Mouse (Mus musculus) adipocyte (in vitro differentiated cells): ENCODE results near the gene Gm13277.
"Not testable (repeated sequence)": the region's sequence is repeated elsewhere in the genome, so short reads cannot be mapped to it uniquely, and the experiment has no call there.

Experiments
- DNase-seq: peaks from one replicate; pipeline ENCODE4 v3.0.0-alpha.2; 2016; ENCODE audit warnings: low spot score

The Gm13277 gene

GRCm38 (mm10) chr4:88785409-88785808 is 3.0 kb upstream of the Gm13277 start, which contains the start of gene Gm13276:
Gene Gm13276 (plus strand): TSS chr4:88785709.
- not testable (repeated sequence) for DNase-seq

GRCm38 (mm10) chr4:88791250-88791649 is 2.8 kb downstream of the Gm13277 start, which contains the start of gene Gm13278:
Gene Gm13278 (plus strand): TSS chr4:88791550.
- DNase-seq = not testable (repeated sequence)

- not testable (repeated sequence) for DNase-seq
These were observed 5.7 kb downstream of the Gm13277 start, which contains the start of gene Gm13275 for GRCm38 (mm10) chr4:88793936-88794675. Gene Gm13275 (plus strand): TSS chr4:88794487.

GRCm38 (mm10) chr4:88797097-88797496 is 8.7 kb downstream of the Gm13277 start, which contains the start of gene Gm13279:
Gene Gm13279 (plus strand): TSS chr4:88797397.
- DNase-seq = not testable (repeated sequence)

GRCm38 (mm10) chr4:88799365-88799764 is 10.9 kb downstream of the Gm13277 start, which contains the start of gene Gm13285:
Gene Gm13285 (plus strand): TSS chr4:88799665.
- DNase-seq = not testable (repeated sequence)

- DNase-seq = not testable (repeated sequence)
These were observed 14.5 kb downstream of the Gm13277 start, which contains the start of gene Gm13287 for GRCm38 (mm10) chr4:88802954-88803353. Gene Gm13287 (plus strand): TSS chr4:88803254.

GRCm38 (mm10) chr4:88805231-88805630 is 16.8 kb downstream of the Gm13277 start, which contains the start of gene Gm13288:
Gene Gm13288 (plus strand): TSS chr4:88805531.
- DNase-seq = not testable (repeated sequence)

GRCm38 (mm10) chr4:88805761-88806160 is 17.3 kb downstream of the Gm13277 start:
- DNase-seq = not testable (repeated sequence)

- DNase-seq = no peak
These were observed 27.5 kb downstream of the Gm13277 start, which contains the start of gene Ifna7 for GRCm38 (mm10) chr4:88815928-88816327. Gene Ifna7 (plus strand): TSS chr4:88816228.

- DNase-seq = no peak
These were observed 31.2 kb downstream of the Gm13277 start, which contains the start of gene Ifna11 for GRCm38 (mm10) chr4:88819659-88820058. Gene Ifna11 (plus strand): TSS chr4:88819959.

GRCm38 (mm10) chr4:88822995-88823394 is 34.6 kb downstream of the Gm13277 start:
- DNase-seq = peak; percentile 27

GRCm38 (mm10) chr4:88827116-88827515 is 38.7 kb downstream of the Gm13277 start, which contains the start of gene Ifna6:
Gene Ifna6 (plus strand): TSS chr4:88827416.
- not testable (repeated sequence) for DNase-seq

- peak; percentile 39 for DNase-seq
These were observed 42.1 kb downstream of the Gm13277 start for GRCm38 (mm10) chr4:88830523-88830922.

- not testable (repeated sequence) for DNase-seq
These were observed 46.8 kb downstream of the Gm13277 start, which contains the start of gene Ifna5 for GRCm38 (mm10) chr4:88835225-88835624. Gene Ifna5 (plus strand): TSS chr4:88835525.
